Mouse (Mus musculus): ENCODE data around the gene Rab3il1. TPM values are rescaled to one million over a fixed set of nuclear protein-coding genes. Genes with fewer than 3 reads are reported as not detected.

Rab3il1 gene
- total RNA-seq, 4 experiments from 2014 or later: 9.4 to 20.4 (median 14.0) TPM

Other genes with a start within 250 kb of the Rab3il1 start
- gene Scgb2a2, start 154.1 kb upstream of the Rab3il1 start, total RNA-seq (2022): not detected
- 10 to 100 TPM; 14.0 to 20.4 (median 17.7) TPM for gene Incenp, start 102.1 kb upstream of the Rab3il1 start, total RNA-seq (2022)
- 1,000 to 10,000 TPM; 3,051 to 4,196 (median 3,526) TPM for gene Fth1, start 21.1 kb upstream of the Rab3il1 start, total RNA-seq (2022)
- gene Best1, start within 50 bp of the Rab3il1 start, total RNA-seq (2022): 1 to 10 TPM in 2 of 4 experiments, under 1 TPM in 2; 0.76 to 2.1 (median 1.1) TPM
- 10 to 100 TPM; 23.6 to 33.3 (median 25.8) TPM for gene Fads3, start 39.9 kb downstream of the Rab3il1 start, total RNA-seq (2022)
- gene Fads2, start 100.1 kb downstream of the Rab3il1 start, total RNA-seq (2022): 100 to 1,000 TPM; 152 to 168 (median 162) TPM
- 100 to 1,000 TPM; 188 to 213 (median 199) TPM for gene Fads1, start 181.2 kb downstream of the Rab3il1 start, total RNA-seq (2022)
- gene Tmem258, start 202.3 kb downstream of the Rab3il1 start, total RNA-seq (2022): 10 to 100 TPM; 73.3 to 92.9 (median 81.3) TPM
- gene Fen1, start 202.5 kb downstream of the Rab3il1 start, total RNA-seq (2022): 10 to 100 TPM in 2 of 4 experiments, 1 to 10 TPM in 2; 8.9 to 12.2 (median 9.9) TPM
- gene Myrf, start 239.1 kb downstream of the Rab3il1 start, total RNA-seq (2022): 10 to 100 TPM; 31.6 to 37.2 (median 36.7) TPM